Mouse (Mus musculus): ENCODE measurements around the gene Lrrc8c. TPM values are rescaled to one million over a fixed set of nuclear protein-coding genes. Genes with fewer than 3 reads are reported as not detected.

Gene Lrrc8c
- polyA plus RNA-seq, 1 experiment from 2014 or later: 14.9 TPM

- no peak for ATAC-seq (ENCODE audit: insufficient number of reproducible peaks, low FRiP score, low TSS enrichment, low read depth)
- Histone ChIP-seq H3K4me2 (ENCODE audit: low read depth, severe bottlenecking) (no peak overlapping the region), H3K27ac (replicated peaks; ENCODE audit: low read depth, low read length) (no peak overlapping the region), H3K36me3 (ENCODE audit: control insufficient read depth, insufficient read depth, low read length) (no peaks in the 10 kb centered on the region), H3K4me1 (ENCODE audit: control insufficient read depth, insufficient read depth, low read length) (no peaks in the 10 kb centered on the region), H3K27me3 (ENCODE audit: control insufficient read depth, insufficient read depth, low read length) (no peaks in the 10 kb centered on the region), H3K9me3 (ENCODE audit: control insufficient read depth, low read length) (no peaks in the 10 kb centered on the region), H3K4me3 (ENCODE audit: low read depth, low read length) (no peak overlapping the region), H3K9ac (ENCODE audit: low read length) (no peak overlapping the region)
- DNase-seq (ENCODE audit: low spot score): no peak
- WGBS: 84% methylated on average over 1 of the region's 1 CpGs
These were observed 32.6 kb downstream of the Lrrc8c start for GRCm38 (mm10) chr5:105551808-105552207.

- no peaks in the 10 kb centered on the region for H3K36me3 ChIP-seq (ENCODE audit: control insufficient read depth, insufficient read depth, low read length)
- H3K27ac ChIP-seq (replicated peaks; ENCODE audit: low read depth, low read length): no peak overlapping the region
- ATAC-seq (ENCODE audit: insufficient number of reproducible peaks, low FRiP score, low TSS enrichment, low read depth) (no peak), DNase-seq (ENCODE audit: low spot score) (no peak)
- H3K27me3 ChIP-seq (ENCODE audit: control insufficient read depth, insufficient read depth, low read length): no peaks in the 10 kb centered on the region
- H3K9ac ChIP-seq (ENCODE audit: low read length): no peak overlapping the region
- no peak overlapping the region for H3K4me3 ChIP-seq (ENCODE audit: low read depth, low read length)
- WGBS: 91% methylated on average over 6 of the region's 6 CpGs
- H3K4me1 ChIP-seq (ENCODE audit: control insufficient read depth, insufficient read depth, low read length): no peaks in the 10 kb centered on the region
- H3K4me2 ChIP-seq (ENCODE audit: low read depth, severe bottlenecking): no peak overlapping the region
- no peaks in the 10 kb centered on the region for H3K9me3 ChIP-seq (ENCODE audit: control insufficient read depth, low read length)
These were observed 37.1 kb downstream of the Lrrc8c start for GRCm38 (mm10) chr5:105556291-105556690.

GRCm38 (mm10) chr5:105557346-105557745, 38.2 kb downstream of the Lrrc8c start:
- Histone ChIP-seq H3K27me3 (ENCODE audit: control insufficient read depth, insufficient read depth, low read length) (no peaks in the 10 kb centered on the region), H3K9me3 (ENCODE audit: control insufficient read depth, low read length) (no peaks in the 10 kb centered on the region), H3K36me3 (ENCODE audit: control insufficient read depth, insufficient read depth, low read length) (no peaks in the 10 kb centered on the region), H3K9ac (ENCODE audit: low read length) (no peak overlapping the region), H3K4me3 (ENCODE audit: low read depth, low read length) (no peak overlapping the region), H3K4me2 (ENCODE audit: low read depth, severe bottlenecking) (no peak overlapping the region), H3K4me1 (ENCODE audit: control insufficient read depth, insufficient read depth, low read length) (no peaks in the 10 kb centered on the region), H3K27ac (replicated peaks; ENCODE audit: low read depth, low read length) (no peak overlapping the region)
- ATAC-seq (ENCODE audit: insufficient number of reproducible peaks, low FRiP score, low TSS enrichment, low read depth) (no peak), DNase-seq (ENCODE audit: low spot score) (no peak)
- 88% methylated on average over 3 of the region's 3 CpGs for WGBS

DNA sequence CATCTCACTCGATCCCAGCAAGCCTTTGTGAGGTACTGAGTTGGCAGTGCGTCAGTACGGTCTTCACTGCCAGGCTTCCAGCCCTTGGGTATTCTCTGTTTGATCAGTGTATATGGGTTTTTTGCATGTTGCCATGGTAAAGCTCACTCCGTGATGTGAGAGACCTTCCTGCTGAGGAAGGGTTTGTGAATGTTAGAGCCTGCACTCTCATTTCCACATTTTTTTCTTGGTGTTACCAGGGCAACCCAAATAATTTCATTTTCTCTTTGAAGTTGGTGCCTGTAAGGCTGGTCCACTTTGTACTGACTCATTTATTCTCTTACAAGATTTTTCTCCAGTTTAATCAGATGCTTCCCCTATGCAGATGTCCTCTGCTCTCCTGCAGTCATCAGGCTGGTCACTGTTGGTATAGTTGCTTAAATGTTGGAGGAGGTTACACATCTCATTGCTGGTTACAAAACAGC, 38.6 kb downstream of the Lrrc8c start:
- Histone ChIP-seq H3K27me3 (ENCODE audit: control insufficient read depth, insufficient read depth, low read length) (no peaks in the 10 kb centered on the region), H3K4me3 (ENCODE audit: low read depth, low read length) (no peak overlapping the region), H3K4me2 (ENCODE audit: low read depth, severe bottlenecking) (no peak overlapping the region), H3K4me1 (ENCODE audit: control insufficient read depth, insufficient read depth, low read length) (no peaks in the 10 kb centered on the region), H3K9me3 (ENCODE audit: control insufficient read depth, low read length) (no peaks in the 10 kb centered on the region), H3K27ac (replicated peaks; ENCODE audit: low read depth, low read length) (no peak overlapping the region), H3K36me3 (ENCODE audit: control insufficient read depth, insufficient read depth, low read length) (no peaks in the 10 kb centered on the region), H3K9ac (ENCODE audit: low read length) (no peak overlapping the region)
- ATAC-seq (ENCODE audit: insufficient number of reproducible peaks, low FRiP score, low TSS enrichment, low read depth) (no peak), DNase-seq (ENCODE audit: low spot score) (no peak)
- 92% methylated on average over 4 of the region's 4 CpGs for WGBS

DNA sequence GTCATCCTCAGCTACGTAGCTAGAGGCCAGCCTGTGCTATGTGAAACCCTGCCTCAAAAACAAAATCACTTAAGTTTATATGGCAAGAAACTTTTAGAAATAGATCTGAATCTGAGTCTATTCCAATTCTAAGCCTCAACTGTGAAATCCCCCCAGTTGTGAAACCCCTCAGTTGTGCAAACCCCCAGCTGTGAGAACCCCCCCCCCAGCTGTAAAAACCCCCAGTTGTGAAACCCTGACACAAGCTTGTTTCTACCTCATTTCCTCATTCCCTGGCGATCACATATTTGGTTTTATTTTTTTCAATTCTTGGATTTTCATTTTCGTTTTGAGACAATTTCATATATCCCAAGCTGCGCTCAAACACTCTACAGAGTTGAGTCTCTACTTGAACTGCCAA, 39.3 kb downstream of the Lrrc8c start:
- Histone ChIP-seq H3K9ac (ENCODE audit: low read length) (no peak overlapping the region), H3K27me3 (ENCODE audit: control insufficient read depth, insufficient read depth, low read length) (no peaks in the 10 kb centered on the region), H3K4me1 (ENCODE audit: control insufficient read depth, insufficient read depth, low read length) (no peaks in the 10 kb centered on the region), H3K4me3 (ENCODE audit: low read depth, low read length) (no peak overlapping the region), H3K4me2 (ENCODE audit: low read depth, severe bottlenecking) (no peak overlapping the region), H3K27ac (replicated peaks; ENCODE audit: low read depth, low read length) (no peak overlapping the region), H3K36me3 (ENCODE audit: control insufficient read depth, insufficient read depth, low read length) (no peaks in the 10 kb centered on the region), H3K9me3 (ENCODE audit: control insufficient read depth, low read length) (no peaks in the 10 kb centered on the region)
- WGBS: 93% methylated on average over 4 of the region's 4 CpGs
- no peak for DNase-seq (ENCODE audit: low spot score)
- ATAC-seq (ENCODE audit: insufficient number of reproducible peaks, low FRiP score, low TSS enrichment, low read depth): no peak

DNA sequence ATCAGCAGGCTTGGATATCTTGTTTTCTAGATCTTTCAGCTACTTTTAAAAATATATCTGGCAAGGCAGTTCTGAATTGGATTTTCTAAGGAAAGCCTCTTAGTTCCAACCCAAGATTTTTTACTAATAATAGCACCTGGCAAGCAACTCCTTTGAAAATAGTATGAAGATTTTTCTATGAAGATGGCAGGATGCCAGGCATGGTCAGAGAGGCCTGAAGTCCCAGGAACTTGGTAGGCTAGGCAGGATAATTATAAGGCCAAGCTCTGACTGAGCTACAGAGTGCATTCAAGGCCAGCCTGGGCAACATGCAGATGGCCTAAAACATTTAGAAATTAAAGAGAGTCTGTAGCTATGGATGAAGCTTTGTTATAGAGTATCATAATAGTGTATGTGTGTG, 42.7 kb downstream of the Lrrc8c start:
- ATAC-seq (ENCODE audit: insufficient number of reproducible peaks, low FRiP score, low TSS enrichment, low read depth) (no peak), DNase-seq (ENCODE audit: low spot score) (no peak)
- no peaks in the 10 kb centered on the region for H3K9me3 ChIP-seq (ENCODE audit: control insufficient read depth, low read length)

DNA sequence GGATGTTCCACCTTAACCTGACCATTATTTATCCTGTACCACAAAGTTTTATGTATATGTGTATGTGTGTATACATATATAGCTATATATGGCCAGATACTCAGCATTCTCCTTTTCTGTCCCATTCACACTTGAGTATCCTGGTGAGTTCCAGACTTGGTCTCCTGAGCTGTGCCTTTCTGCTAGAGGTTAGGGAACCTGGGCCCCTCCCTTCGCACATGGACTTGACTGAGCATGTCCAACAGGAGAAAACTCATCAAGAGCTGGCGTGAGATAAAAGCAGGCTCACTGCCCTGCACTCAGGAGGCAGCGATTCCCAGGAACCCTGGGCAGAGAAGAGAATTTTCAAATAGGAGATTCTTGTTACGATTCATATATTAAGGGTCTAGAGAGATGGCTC, 45.6 kb downstream of the Lrrc8c start:
- H3K9ac ChIP-seq (ENCODE audit: low read length): no peak overlapping the region
- H3K27me3 ChIP-seq (ENCODE audit: control insufficient read depth, insufficient read depth, low read length): no peaks in the 10 kb centered on the region
- H3K4me2 ChIP-seq (ENCODE audit: low read depth, severe bottlenecking): no peak overlapping the region
- no peaks in the 10 kb centered on the region for H3K36me3 ChIP-seq (ENCODE audit: control insufficient read depth, insufficient read depth, low read length)
- H3K9me3 ChIP-seq (ENCODE audit: control insufficient read depth, low read length): no peaks in the 10 kb centered on the region
- H3K4me3 ChIP-seq (ENCODE audit: low read depth, low read length): no peak overlapping the region
- H3K27ac ChIP-seq (replicated peaks; ENCODE audit: low read depth, low read length): no peak overlapping the region
- no peaks in the 10 kb centered on the region for H3K4me1 ChIP-seq (ENCODE audit: control insufficient read depth, insufficient read depth, low read length)
- ATAC-seq (ENCODE audit: insufficient number of reproducible peaks, low FRiP score, low TSS enrichment, low read depth) (no peak), DNase-seq (ENCODE audit: low spot score) (no peak)
- WGBS: 89% methylated on average over 4 of the region's 4 CpGs

More for the DNA sequence above, 42.7 kb downstream of the Lrrc8c start:
- Histone ChIP-seq H3K4me1 (ENCODE audit: control insufficient read depth, insufficient read depth, low read length) (no peaks in the 10 kb centered on the region), H3K27ac (replicated peaks; ENCODE audit: low read depth, low read length) (no peak overlapping the region), H3K4me3 (ENCODE audit: low read depth, low read length) (no peak overlapping the region), H3K27me3 (ENCODE audit: control insufficient read depth, insufficient read depth, low read length) (no peaks in the 10 kb centered on the region), H3K36me3 (ENCODE audit: control insufficient read depth, insufficient read depth, low read length) (no peaks in the 10 kb centered on the region), H3K4me2 (ENCODE audit: low read depth, severe bottlenecking) (no peak overlapping the region), H3K9ac (ENCODE audit: low read length) (no peak overlapping the region)

DNA sequence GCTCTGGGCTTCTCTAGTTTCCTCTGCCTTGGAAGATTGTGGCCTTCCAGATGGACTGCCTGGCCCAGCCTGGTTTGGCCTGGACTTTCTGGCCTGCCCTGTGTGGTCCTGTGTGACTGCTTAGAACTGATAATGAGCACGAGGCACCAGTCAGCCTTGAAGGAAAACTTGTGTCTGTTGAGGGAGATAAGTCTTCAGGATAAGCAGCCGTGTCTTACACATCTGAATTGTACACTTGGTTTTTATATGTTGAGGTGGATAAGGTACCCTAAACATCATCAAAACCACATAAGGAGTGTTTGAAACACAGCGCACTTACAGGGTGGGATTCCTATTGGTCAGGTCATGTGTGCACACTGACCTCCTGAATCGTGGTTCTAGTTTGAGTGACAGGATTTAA, 46.6 kb downstream of the Lrrc8c start:
- no peak overlapping the region for H3K27ac ChIP-seq (replicated peaks; ENCODE audit: low read depth, low read length)
- H3K4me1 ChIP-seq (ENCODE audit: control insufficient read depth, insufficient read depth, low read length): no peaks in the 10 kb centered on the region
- no peak for ATAC-seq (ENCODE audit: insufficient number of reproducible peaks, low FRiP score, low TSS enrichment, low read depth)
- WGBS: 87% methylated on average over 4 of the region's 4 CpGs
- no peak overlapping the region for H3K4me3 ChIP-seq (ENCODE audit: low read depth, low read length)
- no peaks in the 10 kb centered on the region for H3K36me3 ChIP-seq (ENCODE audit: control insufficient read depth, insufficient read depth, low read length)
- H3K9me3 ChIP-seq (ENCODE audit: control insufficient read depth, low read length): no peaks in the 10 kb centered on the region
- no peak for DNase-seq (ENCODE audit: low spot score)
- no peak overlapping the region for H3K4me2 ChIP-seq (ENCODE audit: low read depth, severe bottlenecking)
- H3K27me3 ChIP-seq (ENCODE audit: control insufficient read depth, insufficient read depth, low read length): no peaks in the 10 kb centered on the region
- no peak overlapping the region for H3K9ac ChIP-seq (ENCODE audit: low read length)

- ATAC-seq (ENCODE audit: insufficient number of reproducible peaks, low FRiP score, low TSS enrichment, low read depth): no peak
- no peak for DNase-seq (ENCODE audit: low spot score)
- H3K9me3 ChIP-seq (ENCODE audit: control insufficient read depth, low read length): no peaks in the 10 kb centered on the region
These were observed 47.7 kb downstream of the Lrrc8c start for GRCm38 (mm10) chr5:105566852-105567412.

More at GRCm38 (mm10) chr5:105566852-105567412, 47.7 kb downstream of the Lrrc8c start:
- 63% methylated on average over 7 of the region's 7 CpGs for WGBS
- Histone ChIP-seq H3K36me3 (ENCODE audit: control insufficient read depth, insufficient read depth, low read length) (no peaks in the 10 kb centered on the region), H3K4me1 (ENCODE audit: control insufficient read depth, insufficient read depth, low read length) (no peaks in the 10 kb centered on the region), H3K9ac (ENCODE audit: low read length) (no peak overlapping the region), H3K27ac (replicated peaks; ENCODE audit: low read depth, low read length) (no peak overlapping the region), H3K4me3 (ENCODE audit: low read depth, low read length) (no peak overlapping the region), H3K4me2 (ENCODE audit: low read depth, severe bottlenecking) (no peak overlapping the region), H3K27me3 (ENCODE audit: control insufficient read depth, insufficient read depth, low read length) (no peaks in the 10 kb centered on the region)
